Mouse (Mus musculus) lung, embryonic 14.5 days (tissue): ENCODE measurements around the gene Egfl6. TPM values are rescaled to one million over a fixed set of nuclear protein-coding genes. Genes with fewer than 3 reads are reported as not detected.

ENCODE experiments used
- ATAC-seq: fragments of 200-750 bp; cut with Nextera tagmentation; 2 replicates; pipeline ENCODE4 v1.8.0; 2017; ENCODE audit warnings: mild to moderate bottlenecking, moderate TSS enrichment, moderate library complexity; ENCODE audit not compliant: insufficient read depth
- DNase-seq: peaks from one replicate; pipeline ENCODE4 v3.0.0-alpha.2; 2015
- H3K27ac ChIP-seq: fragments of 300-500 bp; sonication (generic); 2 replicates; pipeline ENCODE4 v1.5.1; 2014; ENCODE audit warnings: low read depth, mild to moderate bottlenecking, moderate library complexity
- H3K27me3 ChIP-seq: fragments of 300-500 bp; sonication (generic); 2 replicates; pipeline ENCODE4 v1.6.1; 2014; ENCODE audit warnings: low read length, control low read depth; ENCODE audit not compliant: insufficient read depth
- H3K36me3 ChIP-seq: fragments of 300-500 bp; sonication (generic); 2 replicates; pipeline ENCODE4 v1.6.1; 2014; ENCODE audit warnings: control low read depth; ENCODE audit not compliant: insufficient read depth
- H3K4me1 ChIP-seq: fragments of 300-500 bp; sonication (generic); 2 replicates; pipeline ENCODE4 v1.6.1; 2014; ENCODE audit warnings: antibody characterized with exemption, control low read depth; ENCODE audit not compliant: insufficient read depth
- H3K4me2 ChIP-seq: fragments of 300-500 bp; sonication (generic); 2 replicates; pipeline ENCODE4 v1.6.1; 2014; ENCODE audit warnings: mild to moderate bottlenecking
- H3K4me3 ChIP-seq: fragments of 300-500 bp; sonication (generic); 2 replicates; pipeline ENCODE4 v1.5.1; 2014; ENCODE audit warnings: low read depth, low read length
- H3K9ac ChIP-seq: fragments of 300-500 bp; sonication (generic); 2 replicates; pipeline ENCODE4 v1.6.1; 2014
- H3K9me3 ChIP-seq: fragments of 300-500 bp; sonication (generic); 2 replicates; pipeline ENCODE4 v1.6.1; 2016; ENCODE audit warnings: low read depth, low read length, control low read depth
- CTCF ChIP-seq: IDR thresholded peaks from 2 replicates; pipeline ENCODE4 v1.5.1; 2016; ENCODE audit warnings: antibody characterized with exemption, low read depth
- WGBS: fragments of 180-500 bp; shearing (Covaris S2); extraction: QIAGEN DNeasy Blood & Tissue Kit; methylation state at CpG from one replicate; pipeline ENCODE4 v1.1.7; 2014; 5-methylcytosine and 5-hydroxymethylcytosine counted together
- polyA plus RNA-seq: library from polyadenylated mRNA; unstranded; fragments of >200 nt; fragmentation: Nextera tagmentation; extraction: Ambion mirVana; gene quantifications from 2 replicates; pipeline ENCODE4 v1.2.1, GENCODE M21; 2014

The Egfl6 gene
- polyA plus RNA-seq, 1 experiment from 2014 or later = 36.1 TPM

- no peak overlapping the region for H3K4me3 ChIP-seq
- H3K27ac ChIP-seq = no peak overlapping the region
- H3K9ac ChIP-seq = no peak overlapping the region
- H3K4me2 ChIP-seq = no peak overlapping the region
- H3K4me1 ChIP-seq = no peaks in the 10 kb centered on the region
- no peaks in the 10 kb centered on the region for H3K36me3 ChIP-seq
- 0 out of 2 replicates have a peak, but pooled peaks cover 3% of the 10 kb centered on the region for H3K27me3 ChIP-seq
- H3K9me3 ChIP-seq = no peaks in the 10 kb centered on the region
- WGBS = 75% methylated on average over 4 of the region's 4 CpGs
- no peak for ATAC-seq
- DNase-seq = no peak
- no peak for TF ChIP-seq CTCF
These were observed 33.6 kb upstream of the Egfl6 start for GRCm38 (mm10) chrX:166619084-166619483.

GRCm38 (mm10) chrX:166615191-166615590 lies 29.7 kb upstream of the Egfl6 start:
- Histone ChIP-seq H3K4me1 (no peaks in the 10 kb centered on the region), H3K9ac (no peak overlapping the region), H3K4me2 (no peak overlapping the region), H3K27ac (no peak overlapping the region), H3K27me3 (0 out of 2 replicates have a peak, but pooled peaks cover 3% of the 10 kb centered on the region), H3K9me3 (no peaks in the 10 kb centered on the region), H3K36me3 (no peaks in the 10 kb centered on the region), H3K4me3 (no peak overlapping the region)
- no peak for DNase-seq
- no peak for TF ChIP-seq CTCF
- 69% methylated on average over 7 of the region's 7 CpGs for WGBS
- ATAC-seq = no peak

- H3K9ac ChIP-seq = no peak overlapping the region
- H3K4me2 ChIP-seq = no peak overlapping the region
- H3K9me3 ChIP-seq = no peaks in the 10 kb centered on the region
- no peaks in the 10 kb centered on the region for H3K36me3 ChIP-seq
- no peak for DNase-seq
- no peaks in the 10 kb centered on the region for H3K27me3 ChIP-seq
- H3K4me3 ChIP-seq = no peak overlapping the region
- H3K4me1 ChIP-seq = no peaks in the 10 kb centered on the region
- no peak for ATAC-seq
- WGBS = 53% methylated on average over 1 of the region's 1 CpGs
- no peak overlapping the region for H3K27ac ChIP-seq
- no peak for TF ChIP-seq CTCF
These were observed 9.4 kb downstream of the Egfl6 start for GRCm38 (mm10) chrX:166576111-166576510.

GRCm38 (mm10) chrX:166565983-166566382 lies 19.5 kb downstream of the Egfl6 start:
- no peak overlapping the region for H3K27ac ChIP-seq
- H3K4me3 ChIP-seq = no peak overlapping the region
- no peak overlapping the region for H3K4me2 ChIP-seq
- H3K36me3 ChIP-seq = no peaks in the 10 kb centered on the region
- TF ChIP-seq CTCF = no peak
- no peaks in the 10 kb centered on the region for H3K4me1 ChIP-seq
- WGBS = 80% methylated on average over 6 of the region's 6 CpGs
- DNase-seq = no peak
- H3K27me3 ChIP-seq = no peaks in the 10 kb centered on the region
- no peaks in the 10 kb centered on the region for H3K9me3 ChIP-seq
- no peak overlapping the region for H3K9ac ChIP-seq
- ATAC-seq = no peak

- no peak for TF ChIP-seq CTCF
- no peaks in the 10 kb centered on the region for H3K36me3 ChIP-seq
- H3K27me3 ChIP-seq = no peaks in the 10 kb centered on the region
- H3K4me2 ChIP-seq = no peak overlapping the region
- no peak overlapping the region for H3K9ac ChIP-seq
- H3K27ac ChIP-seq = no peak overlapping the region
- H3K9me3 ChIP-seq = no peaks in the 10 kb centered on the region
- ATAC-seq (no peak), DNase-seq (no peak)
- H3K4me3 ChIP-seq = no peak overlapping the region
- H3K4me1 ChIP-seq = no peaks in the 10 kb centered on the region
- 47% methylated on average over 5 of the region's 5 CpGs for WGBS
These were observed 20.1 kb downstream of the Egfl6 start for GRCm38 (mm10) chrX:166565401-166565800.

- no peak for DNase-seq
- Histone ChIP-seq H3K36me3 (no peaks in the 10 kb centered on the region), H3K4me2 (no peak overlapping the region), H3K27me3 (no peaks in the 10 kb centered on the region), H3K9ac (no peak overlapping the region), H3K4me1 (no peaks in the 10 kb centered on the region), H3K4me3 (no peak overlapping the region), H3K9me3 (no peaks in the 10 kb centered on the region), H3K27ac (no peak overlapping the region)
- 60% methylated on average over 5 of the region's 5 CpGs for WGBS
- no peak for ATAC-seq
- TF ChIP-seq CTCF = no peak
These were observed 20.6 kb downstream of the Egfl6 start for GRCm38 (mm10) chrX:166564900-166565299.

- Histone ChIP-seq H3K4me1 (no peaks in the 10 kb centered on the region), H3K36me3 (no peaks in the 10 kb centered on the region), H3K4me2 (no peak overlapping the region), H3K27me3 (no peaks in the 10 kb centered on the region), H3K27ac (no peak overlapping the region), H3K4me3 (no peak overlapping the region), H3K9me3 (no peaks in the 10 kb centered on the region), H3K9ac (no peak overlapping the region)
- ATAC-seq (no peak), DNase-seq (peak; percentile 66)
- 61% methylated on average over 3 of the region's 3 CpGs for WGBS
- no peak for TF ChIP-seq CTCF
These were observed 26.2 kb downstream of the Egfl6 start for GRCm38 (mm10) chrX:166559333-166559732.

- no peak for TF ChIP-seq CTCF
- H3K36me3 ChIP-seq = no peaks in the 10 kb centered on the region
- ATAC-seq (no peak), DNase-seq (no peak)
- 63% methylated on average over 7 of the region's 7 CpGs for WGBS
- no peaks in the 10 kb centered on the region for H3K4me1 ChIP-seq
- H3K9ac ChIP-seq = no peak overlapping the region
- no peaks in the 10 kb centered on the region for H3K27me3 ChIP-seq
- H3K4me2 ChIP-seq = no peak overlapping the region
- no peak overlapping the region for H3K4me3 ChIP-seq
- H3K9me3 ChIP-seq = no peaks in the 10 kb centered on the region
- no peak overlapping the region for H3K27ac ChIP-seq
These were observed 33.2 kb downstream of the Egfl6 start for GRCm38 (mm10) chrX:166552355-166552754.
